Comparison of ENCODE assay signal across 21 mouse cellular contexts in the genomic region with DNA sequence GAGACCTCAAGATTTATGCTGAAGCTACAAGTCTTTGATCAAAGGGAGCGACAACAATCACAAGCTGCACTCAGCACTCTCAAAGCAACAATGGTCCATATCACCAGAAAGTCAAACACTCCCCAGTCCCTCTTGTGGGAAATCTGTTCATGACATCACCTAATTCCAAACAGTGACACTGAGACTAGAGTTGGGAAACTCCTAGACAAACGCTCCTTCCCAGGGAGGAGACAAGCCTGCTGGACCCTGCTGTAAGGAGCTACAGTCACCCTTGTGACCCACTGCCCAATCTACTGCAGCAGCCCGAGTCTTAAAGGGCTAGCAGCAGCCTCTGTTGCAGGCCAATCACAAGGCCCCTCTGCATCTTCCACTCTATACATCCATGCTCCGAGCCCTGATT. TPM values are rescaled to one million over a fixed set of nuclear protein-coding genes. Genes with fewer than 3 reads are reported as not detected.
A peak's percentile ranks its signal among the peaks of the same experiment; 100 is the strongest.
DNase-seq lines count a peak whose midpoint lies in the region; ATAC-seq and TF ChIP-seq lines count a peak whose summit lies in the region.
"Had no signal": no experiment of that assay in that cellular context is flagged by ENCODE, and none has a peak within 500 bp of the region (broad histone marks: within the 10 kb centered on the region; RNA-seq: fewer than 3 reads in every experiment).

No protein-coding gene starts in this region.

- no peaks in the 10 kb centered on the region for H3K27me3 ChIP-seq in intestine, postnatal 0 days (replicated peaks; ENCODE audit: control insufficient read depth, insufficient read depth, low read length)
- H3K27me3 ChIP-seq in intestine, embryonic 16.5 days (replicated peaks; ENCODE audit: control insufficient read depth, insufficient read depth, low read length): no peaks in the 10 kb centered on the region
- H3K27me3 ChIP-seq in liver, embryonic 15.5 days: no peaks in the 10 kb centered on the region
- no peaks in the 10 kb centered on the region for H3K27me3 ChIP-seq in neural tube, embryonic 15.5 days (replicated peaks)
- H3K27me3 ChIP-seq: embryonic facial prominence, embryonic 15.5 days; heart, embryonic 12.5 days; limb, embryonic 13.5 days had no signal

- H3K9ac ChIP-seq in intestine, postnatal 0 days (ENCODE audit: low read depth, low read length): no peak overlapping the region
- H3K9ac ChIP-seq in intestine, embryonic 16.5 days (ENCODE audit: low read depth, low read length): no peak overlapping the region
- no peak overlapping the region for H3K9ac ChIP-seq in liver, embryonic 15.5 days
- no peak overlapping the region for H3K9ac ChIP-seq in neural tube, embryonic 15.5 days (replicated peaks)
- H3K9ac ChIP-seq: embryonic facial prominence, embryonic 15.5 days; heart, embryonic 12.5 days; limb, embryonic 13.5 days had no signal

- peak; percentile 72 for DNase-seq in adipocyte (ENCODE audit: low spot score)
- DNase-seq in embryo, embryonic 9.5 days (ENCODE audit: extremely low spot score): no peak
- no peak for DNase-seq in urinary bladder, postnatal 10 days (ENCODE audit: low spot score)
- DNase-seq: adrenal gland, postnatal 25 days; B cell, adult 2 months; cerebellum, adult 9-11 months; kidney, adult 8-10 months; kidney, postnatal 25 days; layer of hippocampus, adult 9-11 months; midbrain, embryonic 14.5 days; spleen, adult 18-20 months; thymus, postnatal 25 days had no signal

- H3K4me3 ChIP-seq in intestine, postnatal 0 days (ENCODE audit: low read depth, low read length): no peak overlapping the region
- H3K4me3 ChIP-seq in intestine, embryonic 16.5 days (ENCODE audit: low read length): no peak overlapping the region
- no peak overlapping the region for H3K4me3 ChIP-seq in liver, embryonic 15.5 days (replicated peaks)
- H3K4me3 ChIP-seq in neural tube, embryonic 15.5 days (replicated peaks): no peak overlapping the region
- H3K4me3 ChIP-seq: embryonic facial prominence, embryonic 15.5 days; forebrain, embryonic 10.5 days; heart, embryonic 12.5 days; limb, embryonic 13.5 days had no signal

- WGBS in intestine, postnatal 0 days: 65% methylated on average over 4 of the region's 4 CpGs
- 62% methylated on average over 4 of the region's 4 CpGs for WGBS in intestine, embryonic 16.5 days
- 53% methylated on average over 4 of the region's 4 CpGs for WGBS in liver, embryonic 15.5 days (ENCODE audit: insufficient replicate concordance)
- WGBS in neural tube, embryonic 15.5 days: 56% methylated on average over 4 of the region's 4 CpGs

- H3K4me2 ChIP-seq in intestine, postnatal 0 days (replicated peaks; ENCODE audit: low read depth): no peak overlapping the region
- H3K4me2 ChIP-seq in intestine, embryonic 16.5 days (ENCODE audit: low read depth, low read length): no peak overlapping the region
- H3K4me2 ChIP-seq in liver, embryonic 15.5 days: no peak overlapping the region
- no peak overlapping the region for H3K4me2 ChIP-seq in neural tube, embryonic 15.5 days
- H3K4me2 ChIP-seq: embryonic facial prominence, embryonic 15.5 days; heart, embryonic 12.5 days; limb, embryonic 13.5 days had no signal

- peaks cover 49% of the 10 kb centered on the region for H3K36me3 ChIP-seq in intestine, postnatal 0 days (ENCODE audit: control insufficient read depth, insufficient read depth)
- H3K36me3 ChIP-seq in intestine, embryonic 16.5 days (ENCODE audit: control insufficient read depth, insufficient read depth, low read length): peaks cover 10% of the 10 kb centered on the region
- H3K36me3 ChIP-seq in liver, embryonic 15.5 days (replicated peaks): peaks cover 13% of the 10 kb centered on the region
- H3K36me3 ChIP-seq in neural tube, embryonic 15.5 days: peaks cover 81% of the 10 kb centered on the region

- no peak for TF ChIP-seq CTCF in intestine, postnatal 0 days (IDR thresholded peaks at IDR 0.05; ENCODE audit: low read depth)

- H3K9me3 ChIP-seq in intestine, postnatal 0 days (ENCODE audit: control insufficient read depth): no peaks in the 10 kb centered on the region
- H3K9me3 ChIP-seq in intestine, embryonic 16.5 days (ENCODE audit: control insufficient read depth, low read length): no peaks in the 10 kb centered on the region
- no peaks in the 10 kb centered on the region for H3K9me3 ChIP-seq in liver, embryonic 15.5 days (replicated peaks)
- H3K9me3 ChIP-seq in neural tube, embryonic 15.5 days (replicated peaks): no peaks in the 10 kb centered on the region
- H3K9me3 ChIP-seq: embryonic facial prominence, embryonic 15.5 days; forebrain, embryonic 10.5 days; heart, embryonic 12.5 days; limb, embryonic 13.5 days had no signal

- 0 out of 2 replicates have a peak overlapping the region, but pooled peaks have one; percentile 15 for H3K27ac ChIP-seq in intestine, postnatal 0 days (ENCODE audit: low read depth, low read length)
- H3K27ac ChIP-seq in intestine, embryonic 16.5 days (ENCODE audit: low read length): no peak overlapping the region
- H3K27ac ChIP-seq in liver, embryonic 15.5 days (replicated peaks): peak overlapping the region; percentile 38; the same call in 1 of the 2 replicates
- H3K27ac ChIP-seq in neural tube, embryonic 15.5 days (replicated peaks): 0 out of 2 replicates have a peak overlapping the region, but pooled peaks have one; percentile 28
- H3K27ac ChIP-seq: embryonic facial prominence, embryonic 15.5 days; limb, embryonic 13.5 days had no signal

- no peaks in the 10 kb centered on the region for H3K4me1 ChIP-seq in intestine, postnatal 0 days (replicated peaks; ENCODE audit: control insufficient read depth, insufficient read depth, low read length)
- peaks cover 5% of the 10 kb centered on the region; the same call in 1 of the 2 replicates for H3K4me1 ChIP-seq in intestine, embryonic 16.5 days (ENCODE audit: control insufficient read depth, insufficient read depth, low read length)
- H3K4me1 ChIP-seq in liver, embryonic 15.5 days (replicated peaks): peaks cover 12% of the 10 kb centered on the region
- H3K4me1 ChIP-seq in neural tube, embryonic 15.5 days: no peaks in the 10 kb centered on the region
- H3K4me1 ChIP-seq: embryonic facial prominence, embryonic 15.5 days; heart, embryonic 12.5 days; limb, embryonic 13.5 days had no signal

- no peak for ATAC-seq in intestine, postnatal 0 days
- ATAC-seq in intestine, embryonic 16.5 days: no peak
- no peak for ATAC-seq in liver, embryonic 15.5 days (ENCODE audit: insufficient read depth)
- ATAC-seq in neural tube, embryonic 15.5 days (ENCODE audit: low FRiP score): no peak

RNA-seq across cellular contexts. Expression of gene Pgd, which starts 13.0 kb away (rescaled TPM):
- polyA plus RNA-seq in intestine, postnatal 0 days (2015; fragmentation: Nextera tagmentation; extraction: Ambion mirVana): 109 and 113 TPM in 2 replicates
- polyA plus RNA-seq in intestine, embryonic 16.5 days (2015; fragmentation: Nextera tagmentation; extraction: Ambion mirVana): 250 and 255 TPM in 2 replicates
- polyA plus RNA-seq in liver, embryonic 15.5 days (2015; fragmentation: Nextera tagmentation; extraction: Ambion mirVana): 73.5 and 73.9 TPM in 2 replicates
- polyA plus RNA-seq in neural tube, embryonic 15.5 days (2015; fragmentation: Nextera tagmentation; extraction: Ambion mirVana): 107 and 121 TPM in 2 replicates

RNA-seq across cellular contexts. Expression of gene Cenps, which starts 42.1 kb away (rescaled TPM):
- polyA plus RNA-seq in intestine, postnatal 0 days (2015; fragmentation: Nextera tagmentation; extraction: Ambion mirVana): 10.6 and 12.1 TPM in 2 replicates
- 16.8 and 20.4 TPM in 2 replicates for polyA plus RNA-seq in intestine, embryonic 16.5 days (2015; fragmentation: Nextera tagmentation; extraction: Ambion mirVana)
- 9.8 and 12.4 TPM in 2 replicates for polyA plus RNA-seq in liver, embryonic 15.5 days (2015; fragmentation: Nextera tagmentation; extraction: Ambion mirVana)
- 17.3 and 18.6 TPM in 2 replicates for polyA plus RNA-seq in neural tube, embryonic 15.5 days (2015; fragmentation: Nextera tagmentation; extraction: Ambion mirVana)

RNA-seq across cellular contexts. Expression of gene Cort, which starts 53.0 kb away (rescaled TPM):
- polyA plus RNA-seq in intestine, postnatal 0 days (2015; fragmentation: Nextera tagmentation; extraction: Ambion mirVana): not detected in 2 replicates
- polyA plus RNA-seq in intestine, embryonic 16.5 days (2015; fragmentation: Nextera tagmentation; extraction: Ambion mirVana): 0.48 TPM in 1 of 2 replicates, not detected in the other
- 0.14 TPM in 1 of 2 replicates, not detected in the other for polyA plus RNA-seq in liver, embryonic 15.5 days (2015; fragmentation: Nextera tagmentation; extraction: Ambion mirVana)
- polyA plus RNA-seq in neural tube, embryonic 15.5 days (2015; fragmentation: Nextera tagmentation; extraction: Ambion mirVana): not detected in 2 replicates
- polyA plus RNA-seq: gonadal fat pad, adult 2 months; heart, embryonic 12.5 days; midbrain, embryonic 14.5 days had no signal
